Mouse (Mus musculus): Measurements from ENCODE around the gene Gm20696.

GRCm38 (mm10) chr6:99344357-99344756, 322.2 kb downstream of the Gm20696 start:
- TF ChIP-seq CTCF (IDR thresholded peaks at IDR 0.05; ENCODE audit: low read depth, low read length) (no peak), POLR2AphosphoS5 (IDR thresholded peaks at IDR 0.05; ENCODE audit: insufficient replicate concordance, low read depth, low read length) (no peak), TAL1 (conservative IDR thresholded peaks at IDR 0.05; ENCODE audit: low read depth, low read length) (no peak), GATA1 (IDR thresholded peaks at IDR 0.05; ENCODE audit: borderline replicate concordance, low read length) (no peak)

Data from G1E (cell line).